In the genomic region with DNA sequence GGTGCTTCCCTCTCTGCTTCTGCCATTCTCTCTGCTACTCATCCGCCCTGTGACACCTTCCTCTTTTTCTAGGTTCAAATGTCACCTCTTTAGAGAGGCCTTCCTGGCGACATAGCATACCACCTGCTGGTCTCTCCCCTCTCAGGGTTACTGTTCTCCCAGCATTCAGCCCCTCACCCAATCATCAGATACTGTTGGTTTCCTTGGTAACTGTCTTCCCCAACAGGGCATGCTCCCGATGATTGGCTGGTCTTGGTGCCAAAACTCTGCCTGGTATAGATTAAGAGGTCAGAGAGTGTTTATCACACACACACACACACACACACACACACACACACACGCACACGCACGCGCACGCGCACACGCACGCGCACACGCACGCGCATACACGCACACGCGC, we compare ENCODE assay signal across 13 mouse cellular contexts. TPM values are rescaled to one million over a fixed set of nuclear protein-coding genes. Genes with fewer than 3 reads are reported as not detected.
DNase-seq lines count a peak whose midpoint lies in the region; ATAC-seq and TF ChIP-seq lines count a peak whose summit lies in the region.
"Had no signal": no experiment of that assay in that cellular context is flagged by ENCODE, and none has a peak within 500 bp of the region (broad histone marks: within the 10 kb centered on the region; RNA-seq: fewer than 3 reads in every experiment).

No protein-coding gene starts in this region.

- 0 out of 2 replicates have a peak overlapping the region, but pooled peaks have one; percentile 19 for H3K27ac ChIP-seq in hindbrain, embryonic 16.5 days (ENCODE audit: low read depth, low read length)
- no peak overlapping the region; the same call in 1 of the 2 replicates for H3K27ac ChIP-seq in midbrain, embryonic 14.5 days (replicated peaks; ENCODE audit: low read depth, low read length)
- no peak overlapping the region for H3K27ac ChIP-seq in lung, postnatal 0 days (ENCODE audit: low read length)

- TF ChIP-seq POLR2A in brain, embryonic 14.5 days (IDR thresholded peaks at IDR 0.05; ENCODE audit: borderline replicate concordance, extremely low read depth, insufficient read depth, insufficient read length, poor library complexity, severe bottlenecking) = no peak

- peak; percentile 69 for ATAC-seq in hindbrain, embryonic 16.5 days
- ATAC-seq in midbrain, embryonic 14.5 days (ENCODE audit: low FRiP score, low TSS enrichment) = peak; percentile 60; the same call in 1 of the 2 replicates
- no peak for ATAC-seq in lung, postnatal 0 days

- H3K4me1 ChIP-seq in hindbrain, embryonic 16.5 days (ENCODE audit: control insufficient read depth, insufficient read depth, low read depth, low read length) = peaks cover 8% of the 10 kb centered on the region; the same call in 1 of the 2 replicates
- H3K4me1 ChIP-seq in midbrain, embryonic 14.5 days (ENCODE audit: control insufficient read depth, insufficient read depth, low read length) = peaks cover 13% of the 10 kb centered on the region; the same call in 1 of the 2 replicates
- no peaks in the 10 kb centered on the region for H3K4me1 ChIP-seq in lung, postnatal 0 days (ENCODE audit: insufficient read depth, low read depth, low read length)

- H3K4me2 ChIP-seq in hindbrain, embryonic 16.5 days (ENCODE audit: low read length) = peak overlapping the region; percentile 5; the same call in 1 of the 2 replicates
- 0 out of 2 replicates have a peak overlapping the region, but pooled peaks have one; percentile 6 for H3K4me2 ChIP-seq in midbrain, embryonic 14.5 days (ENCODE audit: low read length)
- H3K4me2 ChIP-seq in lung, postnatal 0 days (replicated peaks; ENCODE audit: low read depth, low read length) = no peak overlapping the region
- H3K4me2 ChIP-seq: heart, embryonic 11.5 days had no signal

- no peaks in the 10 kb centered on the region for H3K27me3 ChIP-seq in hindbrain, embryonic 16.5 days (replicated peaks; ENCODE audit: control insufficient read depth, insufficient read depth, low read length)
- no peaks in the 10 kb centered on the region for H3K27me3 ChIP-seq in midbrain, embryonic 14.5 days (ENCODE audit: control insufficient read depth, insufficient read depth, low read length)
- H3K27me3 ChIP-seq in lung, postnatal 0 days (replicated peaks; ENCODE audit: insufficient read depth, low read length) = no peaks in the 10 kb centered on the region

- DNase-seq in embryo, embryonic 10.5 days (ENCODE audit: low spot score) = peak; percentile 36
- DNase-seq in embryo, embryonic 11 days = no peak
- peak; percentile 69 for DNase-seq in brain, embryonic 14.5 days (ENCODE audit: low read depth)
- peak; percentile 62 for DNase-seq in midbrain, embryonic 14.5 days
- DNase-seq in lung, postnatal 0 days (ENCODE audit: low spot score) = no peak
- DNase-seq in gastrocnemius, postnatal 36 days = no peak
- no peak for DNase-seq in layer of hippocampus, adult 18-20 months (ENCODE audit: low spot score in 2 of 2)
- DNase-seq: layer of hippocampus, adult 9-11 months had no signal

- TF ChIP-seq EP300 in lung, postnatal 0 days (IDR thresholded peaks at IDR 0.05) = no peak

- TF ChIP-seq CTCF in brain, embryonic 14.5 days (IDR thresholded peaks at IDR 0.05; ENCODE audit: borderline replicate concordance, extremely low read depth, insufficient read depth, insufficient read length) = no peak
- no peak for TF ChIP-seq CTCF in lung, postnatal 0 days (IDR thresholded peaks at IDR 0.05)

- H3K9ac ChIP-seq in hindbrain, embryonic 16.5 days (ENCODE audit: low read depth, low read length) = no peak overlapping the region
- no peak overlapping the region for H3K9ac ChIP-seq in midbrain, embryonic 14.5 days (replicated peaks; ENCODE audit: low read length)
- no peak overlapping the region for H3K9ac ChIP-seq in lung, postnatal 0 days (replicated peaks; ENCODE audit: low read depth)

- no peak overlapping the region for H3K4me3 ChIP-seq in hindbrain, embryonic 16.5 days (ENCODE audit: low read length)
- no peak overlapping the region for H3K4me3 ChIP-seq in midbrain, embryonic 14.5 days (replicated peaks; ENCODE audit: low read depth, low read length)
- no peak overlapping the region for H3K4me3 ChIP-seq in lung, postnatal 0 days (ENCODE audit: low read depth, low read length)

- no peaks in the 10 kb centered on the region for H3K36me3 ChIP-seq in hindbrain, embryonic 16.5 days (ENCODE audit: control insufficient read depth, insufficient read depth, low read length)
- no peaks in the 10 kb centered on the region for H3K36me3 ChIP-seq in midbrain, embryonic 14.5 days (ENCODE audit: control insufficient read depth, insufficient read depth, low read length)
- H3K36me3 ChIP-seq in lung, postnatal 0 days (ENCODE audit: insufficient read depth, low read length) = no peaks in the 10 kb centered on the region
- H3K36me3 ChIP-seq: G1E had no signal

- intact Hi-C loops in gastrocnemius, postnatal 36 days (cut with DNase I) = no loop called here

- 51% methylated on average over 13 of the region's 18 CpGs for WGBS in hindbrain, embryonic 16.5 days
- WGBS in midbrain, embryonic 14.5 days = 64% methylated on average over 18 of the region's 18 CpGs
- 41% methylated on average over 16 of the region's 18 CpGs for whole genome bisulfite sequencing in lung, postnatal 0 days

- no peaks in the 10 kb centered on the region for H3K9me3 ChIP-seq in hindbrain, embryonic 16.5 days (ENCODE audit: control insufficient read depth, low read length)
- H3K9me3 ChIP-seq in midbrain, embryonic 14.5 days (ENCODE audit: control insufficient read depth, low read length) = no peaks in the 10 kb centered on the region
- no peaks in the 10 kb centered on the region for H3K9me3 ChIP-seq in lung, postnatal 0 days (ENCODE audit: low read length)
- H3K9me3 ChIP-seq: G1E had no signal

RNA-seq across cellular contexts. Expression of gene Ush1c, which starts 2.4 kb away (rescaled TPM):
- polyA plus RNA-seq in brain, embryonic 14.5 days (2012; rRNA removed) = 0.79 and 1.2 TPM in 2 replicates
- 2.5 and 2.6 TPM in 2 replicates for polyA plus RNA-seq in hindbrain, embryonic 16.5 days (2015; fragmentation: Nextera tagmentation; extraction: Ambion mirVana)
- polyA plus RNA-seq in midbrain, embryonic 14.5 days (2014; fragmentation: Nextera tagmentation; extraction: Ambion mirVana) = 0.83 and 1.7 TPM in 2 replicates
- 0.13 TPM in 1 of 2 replicates, not detected in the other for polyA plus RNA-seq in lung, postnatal 0 days (2015; fragmentation: Nextera tagmentation; extraction: Ambion mirVana)
- 1 to 10 TPM; 5.3 to 9.1 TPM for total RNA-seq in gastrocnemius, postnatal 36 days (2021)
- total RNA-seq in layer of hippocampus, adult 18-20 months (2021) = under 1 TPM in 1 of 2 experiments, not detected in 1; 0.17 TPM
- total RNA-seq: G1E; liver, adult 2 months had no signal
- polyA plus RNA-seq: G1E; liver, adult 2 months had no signal

RNA-seq across cellular contexts. Expression of gene Otog, which starts 4.8 kb away (rescaled TPM):
- 0.06 and 0.22 TPM in 2 replicates for polyA plus RNA-seq in brain, embryonic 14.5 days (2012; rRNA removed)
- polyA plus RNA-seq in hindbrain, embryonic 16.5 days (2015; fragmentation: Nextera tagmentation; extraction: Ambion mirVana) = 0.03 and 0.06 TPM in 2 replicates
- 0.03 and 0.07 TPM in 2 replicates for polyA plus RNA-seq in midbrain, embryonic 14.5 days (2014; fragmentation: Nextera tagmentation; extraction: Ambion mirVana)
- polyA plus RNA-seq in lung, postnatal 0 days (2015; fragmentation: Nextera tagmentation; extraction: Ambion mirVana) = not detected in 2 replicates
- total RNA-seq in gastrocnemius, postnatal 36 days (2021) = under 1 TPM; 0.15 to 0.89 TPM
- total RNA-seq in layer of hippocampus, adult 18-20 months (2021) = under 1 TPM; 0.13 to 0.32 TPM
- total RNA-seq: liver, adult 2 months had no signal
- polyA plus RNA-seq: G1E; heart, embryonic 11.5 days; liver, adult 2 months; stomach, embryonic 14.5 days had no signal

RNA-seq across cellular contexts. Expression of gene Abcc8, which starts 56.1 kb away (rescaled TPM):
- polyA plus RNA-seq in brain, embryonic 14.5 days (2012; rRNA removed) = 12.3 and 15.0 TPM in 2 replicates
- 12.0 and 13.6 TPM in 2 replicates for polyA plus RNA-seq in hindbrain, embryonic 16.5 days (2015; fragmentation: Nextera tagmentation; extraction: Ambion mirVana)
- polyA plus RNA-seq in midbrain, embryonic 14.5 days (2014; fragmentation: Nextera tagmentation; extraction: Ambion mirVana) = 3.0 and 6.0 TPM in 2 replicates
- polyA plus RNA-seq in lung, postnatal 0 days (2015; fragmentation: Nextera tagmentation; extraction: Ambion mirVana) = 0.92 and 1.1 TPM in 2 replicates
- total RNA-seq in gastrocnemius, postnatal 36 days (2021) = 1 to 10 TPM; 3.2 to 6.2 TPM
- total RNA-seq in layer of hippocampus, adult 18-20 months (2021) = 10 to 100 TPM; 41.8 to 42.8 TPM
- total RNA-seq: liver, adult 2 months had no signal
- polyA plus RNA-seq: G1E; liver, adult 2 months had no signal

Comparison
In these comparisons a context has a peak if more than half of its experiments do, and no peak if none do; other contexts are left out.
1. DNase-seq: peak in embryo, embryonic 10.5 days (single experiment), brain, embryonic 14.5 days (single experiment) and midbrain, embryonic 14.5 days (single experiment); none in embryo, embryonic 11 days (single experiment), lung, postnatal 0 days (single experiment), gastrocnemius, postnatal 36 days (0 of 2) and layer of hippocampus, adult 18-20 months (0 of 2).